In genomic region chr2:102256591-102257335, GRCm38 (mm10) we compare ENCODE assay signal across 32 mouse cellular contexts.
DNase-seq lines count a peak whose midpoint lies in the region; ATAC-seq and TF ChIP-seq lines count a peak whose summit lies in the region.
"Had no signal": no experiment of that assay in that cellular context is flagged by ENCODE, and none has a peak within 500 bp of the region (broad histone marks: within the 10 kb centered on the region; RNA-seq: fewer than 3 reads in every experiment).

No protein-coding gene starts in this region.

- H3K4me3 ChIP-seq in gastrocnemius, adult 2 months = no peak overlapping the region
- H3K4me3 ChIP-seq in thymus, adult 2 months (ENCODE audit: control insufficient read depth, insufficient read depth, low read length) = no peak overlapping the region
- no peak overlapping the region for H3K4me3 ChIP-seq in forebrain, embryonic 15.5 days
- H3K4me3 ChIP-seq: embryonic facial prominence, embryonic 10.5 days; embryonic facial prominence, embryonic 13.5 days; forebrain, embryonic 10.5 days; forebrain, embryonic 13.5 days; heart, embryonic 13.5 days had no signal

- no peaks in the 10 kb centered on the region for H3K36me3 ChIP-seq in thymus, adult 2 months (ENCODE audit: control insufficient read depth, insufficient read depth, low read length)
- H3K36me3 ChIP-seq in forebrain, embryonic 15.5 days = no peaks in the 10 kb centered on the region
- H3K36me3 ChIP-seq: embryonic facial prominence, embryonic 10.5 days; embryonic facial prominence, embryonic 13.5 days; forebrain, embryonic 10.5 days; G1E; heart, embryonic 10.5 days; heart, embryonic 13.5 days had no signal

- H3K4me2 ChIP-seq in forebrain, embryonic 15.5 days (replicated peaks) = no peak overlapping the region
- H3K4me2 ChIP-seq: forebrain, embryonic 13.5 days; hindbrain, embryonic 14.5 days had no signal

- no peak for DNase-seq in gastrocnemius, adult 2 months
- no peak for DNase-seq in gastrocnemius, postnatal 4 days (ENCODE audit: low spot score in 2 of 2)
- peak; percentile 25 for DNase-seq in layer of hippocampus, adult 9-11 months
- no peak for DNase-seq in layer of hippocampus, postnatal 10 days (ENCODE audit: low spot score in 2 of 2)
- DNase-seq in thymus, adult 2 months = no peak
- DNase-seq in thymus, adult 18-20 months = no peak
- DNase-seq in telencephalon, adult 2 months (ENCODE audit: low read depth, low spot score) = peak; percentile 67
- DNase-seq: adrenal gland, postnatal 10 days; B cell, adult 2 months; cerebellum, adult 11-12 months; cerebellum, adult 8-10 months; cerebellum, postnatal 10 days; cerebellum, postnatal 36 days; embryo, embryonic 11 days; forebrain, postnatal 0 days; gastrocnemius, postnatal 14 days; heart, adult 18-20 months; heart, postnatal 14 days; heart, postnatal 4 days had no signal

- H3K9me3 ChIP-seq in forebrain, embryonic 15.5 days = no peaks in the 10 kb centered on the region
- H3K9me3 ChIP-seq: embryonic facial prominence, embryonic 10.5 days; embryonic facial prominence, embryonic 13.5 days; forebrain, embryonic 10.5 days; forebrain, embryonic 13.5 days; G1E; heart, embryonic 10.5 days; heart, embryonic 13.5 days had no signal

- intact Hi-C loops in gastrocnemius, adult 2 months (cut with DNase I) = no loop called here

- 75% methylated on average over 5 of the region's 5 CpGs for WGBS in thymus, adult 2 months
- 69% methylated on average over 5 of the region's 5 CpGs for WGBS in forebrain, embryonic 15.5 days

- TF ChIP-seq CTCF in gastrocnemius, adult 2 months (IDR thresholded peaks at IDR 0.05) = no peak
- no peak for TF ChIP-seq CTCF in thymus, adult 2 months (IDR thresholded peaks at IDR 0.05; ENCODE audit: borderline replicate concordance, control insufficient read depth, extremely low read depth, insufficient read depth, low read length, poor library complexity)

- H3K27ac ChIP-seq in gastrocnemius, adult 2 months = peak overlapping the region; percentile 31; the same call in 1 of the 2 replicates
- H3K27ac ChIP-seq in thymus, adult 2 months (ENCODE audit: control insufficient read depth, insufficient read depth, low read length) = peak overlapping the region; percentile 87; the same call in 1 of the 2 replicates
- H3K27ac ChIP-seq in forebrain, embryonic 15.5 days (replicated peaks) = no peak overlapping the region
- H3K27ac ChIP-seq: embryonic facial prominence, embryonic 10.5 days; embryonic facial prominence, embryonic 13.5 days; forebrain, embryonic 10.5 days; forebrain, embryonic 13.5 days; heart, embryonic 10.5 days; heart, embryonic 13.5 days; hindbrain, embryonic 14.5 days; hindbrain, postnatal 0 days had no signal

- H3K27me3 ChIP-seq in thymus, adult 2 months (ENCODE audit: control insufficient read depth, insufficient read depth, low read length) = no peaks in the 10 kb centered on the region
- H3K27me3 ChIP-seq in forebrain, embryonic 15.5 days = peaks cover 3% of the 10 kb centered on the region
- H3K27me3 ChIP-seq: CH12.LX, Patski had no signal

- TF ChIP-seq POLR2A in thymus, adult 2 months (IDR thresholded peaks at IDR 0.05; ENCODE audit: control insufficient read depth, extremely low read depth, insufficient read depth, low read length, poor library complexity) = no peak

- no peak for ATAC-seq in forebrain, embryonic 15.5 days (replicated peaks)
- ATAC-seq: forebrain, embryonic 13.5 days; forebrain, postnatal 0 days; hindbrain, postnatal 0 days; inflammation-experienced regulatory T-cells, adult 6 months; Patski had no signal

- H3K9ac ChIP-seq in forebrain, embryonic 15.5 days (replicated peaks) = no peak overlapping the region
- H3K9ac ChIP-seq: embryonic facial prominence, embryonic 13.5 days; forebrain, embryonic 13.5 days; forebrain, postnatal 0 days; heart, embryonic 13.5 days; hindbrain, embryonic 14.5 days had no signal

- peaks cover 44% of the 10 kb centered on the region for H3K4me1 ChIP-seq in thymus, adult 2 months (replicated peaks; ENCODE audit: control insufficient read depth, insufficient read depth, low read length)
- peaks cover 23% of the 10 kb centered on the region for H3K4me1 ChIP-seq in forebrain, embryonic 15.5 days

Comparison
In these comparisons a context has a peak if more than half of its experiments do, and no peak if none do; other contexts are left out.
1. DNase-seq: peak in layer of hippocampus, adult 9-11 months (single experiment) and telencephalon, adult 2 months (single experiment); none in gastrocnemius, adult 2 months (single experiment), gastrocnemius, postnatal 4 days (0 of 2), layer of hippocampus, postnatal 10 days (0 of 2), thymus, adult 2 months (single experiment) and thymus, adult 18-20 months (0 of 2).